Mouse (Mus musculus): Measurements from ENCODE around the gene Itgam. TPM values are rescaled to one million over a fixed set of nuclear protein-coding genes. Genes with fewer than 3 reads are reported as not detected.
A peak's percentile ranks its signal among the peaks of the same experiment; 100 is the strongest.

Gene Itgam
- polyA plus RNA-seq, 2 experiments, result 1.5 to 2.7 TPM

DNA sequence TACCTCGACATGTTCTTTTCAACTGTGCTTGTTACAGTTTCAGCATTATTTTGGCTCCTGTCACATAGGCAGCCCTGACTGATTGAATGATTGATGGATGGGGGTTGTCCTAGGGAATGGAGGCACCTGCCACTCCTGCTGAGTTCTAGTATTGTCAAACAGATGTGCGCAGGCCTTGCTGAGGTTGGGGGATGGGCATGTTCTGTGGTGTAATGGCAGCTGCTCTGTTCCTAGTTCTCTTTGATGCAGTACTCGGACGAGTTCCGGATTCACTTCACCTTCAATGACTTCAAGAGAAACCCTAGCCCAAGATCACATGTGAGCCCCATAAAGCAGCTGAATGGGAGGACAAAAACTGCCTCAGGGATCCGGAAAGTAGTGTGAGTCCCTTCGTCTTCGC lies 17.6 kb downstream of the Itgam start:
- Histone ChIP-seq H3K27ac (no peak overlapping the region), H3K4me2 (ENCODE audit: low read depth) (no peak overlapping the region), H3K4me3 (ENCODE audit: insufficient read depth in 1 of 2, low read depth in 2 of 2, low read length in 2 of 2) (no peak overlapping the region), H3K4me1 (replicated peaks; ENCODE audit: control insufficient read depth in 2 of 2, insufficient read depth in 2 of 2, low read length in 1 of 2) (no peaks in the 10 kb centered on the region), H3K36me3 (replicated peaks; ENCODE audit: control insufficient read depth, insufficient read depth, low read depth) (no peaks in the 10 kb centered on the region), H3K27me3 (ENCODE audit: control insufficient read depth, insufficient read depth, low read length) (no peaks in the 10 kb centered on the region), H3K9me3 (ENCODE audit: control insufficient read depth, low read length) (no peaks in the 10 kb centered on the region), H3K9ac (replicated peaks) (no peak overlapping the region)
- 67% methylated on average over 8 of the region's 8 CpGs for WGBS (ENCODE audit: insufficient replicate concordance)
- no peak for TF ChIP-seq CTCF (IDR thresholded peaks at IDR 0.05; ENCODE audit: low read depth)
- no peak for TF ChIP-seq EP300 (IDR thresholded peaks at IDR 0.05; ENCODE audit: low read depth)
- ATAC-seq (ENCODE audit: insufficient read depth) (no peak), DNase-seq (ENCODE audit: low read depth in 3 of 3, low spot score in 3 of 3) (no peak)

DNA sequence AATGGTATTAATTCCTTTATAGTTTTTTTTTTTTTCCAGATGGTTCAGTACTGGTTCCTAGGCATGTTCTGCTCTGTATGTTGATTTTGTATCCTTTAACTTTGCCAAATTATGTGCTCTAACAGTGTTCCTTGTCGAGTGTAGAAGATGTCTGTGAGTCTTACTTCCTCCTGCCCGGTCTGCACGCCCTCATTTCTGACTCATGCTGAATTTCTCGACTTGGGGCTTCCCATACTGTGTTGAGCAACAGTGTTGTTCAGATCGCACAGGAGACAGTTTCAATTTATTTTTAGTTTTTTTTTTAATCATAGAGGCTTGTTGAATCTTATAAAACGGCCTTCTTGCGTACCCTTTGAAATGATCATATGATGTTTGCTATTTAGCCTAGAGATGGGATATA lies 26.7 kb downstream of the Itgam start:
- Histone ChIP-seq H3K4me2 (ENCODE audit: low read depth) (no peak overlapping the region), H3K9ac (replicated peaks) (no peak overlapping the region), H3K36me3 (replicated peaks; ENCODE audit: control insufficient read depth, insufficient read depth, low read depth) (no peaks in the 10 kb centered on the region), H3K9me3 (ENCODE audit: control insufficient read depth, low read length) (no peaks in the 10 kb centered on the region), H3K4me3 (ENCODE audit: insufficient read depth in 1 of 2, low read depth in 2 of 2, low read length in 2 of 2) (no peak overlapping the region), H3K4me1 (replicated peaks; ENCODE audit: control insufficient read depth in 2 of 2, insufficient read depth in 2 of 2, low read length in 1 of 2) (no peaks in the 10 kb centered on the region), H3K27ac (no peak overlapping the region), H3K27me3 (ENCODE audit: control insufficient read depth, insufficient read depth, low read length) (no peaks in the 10 kb centered on the region)
- 27% methylated on average over 7 of the region's 7 CpGs for WGBS (ENCODE audit: insufficient replicate concordance)
- ATAC-seq (ENCODE audit: insufficient read depth) (no peak), DNase-seq (ENCODE audit: low read depth in 3 of 3, low spot score in 3 of 3) (peak in 1 of 3 experiments; percentile 10)
- TF ChIP-seq EP300 (IDR thresholded peaks at IDR 0.05; ENCODE audit: low read depth) (no peak), CTCF (IDR thresholded peaks at IDR 0.05; ENCODE audit: low read depth) (no peak)

DNA sequence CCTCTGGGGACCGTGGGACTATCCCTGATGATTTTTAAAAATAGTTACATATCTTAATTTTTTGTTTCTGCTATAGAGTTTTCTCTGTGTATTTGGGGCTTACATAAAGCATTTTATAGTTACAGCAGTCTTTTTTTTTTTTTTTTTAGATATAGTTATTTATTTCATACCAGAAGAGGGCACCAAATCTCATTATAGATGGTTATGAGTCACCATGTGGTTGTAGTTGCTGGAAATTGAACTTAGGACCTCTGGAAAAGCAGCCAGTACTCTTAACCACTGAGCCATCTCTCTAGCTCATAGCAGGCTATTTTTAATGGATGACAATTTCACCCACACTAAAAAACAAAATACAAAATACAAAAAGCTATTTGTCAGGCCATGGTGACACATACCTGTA lies 35.7 kb downstream of the Itgam start:
- Histone ChIP-seq H3K4me3 (ENCODE audit: insufficient read depth in 1 of 2, low read depth in 2 of 2, low read length in 2 of 2) (no peak overlapping the region), H3K36me3 (replicated peaks; ENCODE audit: control insufficient read depth, insufficient read depth, low read depth) (no peaks in the 10 kb centered on the region), H3K27ac (no peak overlapping the region), H3K4me2 (ENCODE audit: low read depth) (no peak overlapping the region), H3K9me3 (ENCODE audit: control insufficient read depth, low read length) (no peaks in the 10 kb centered on the region), H3K9ac (replicated peaks) (no peak overlapping the region), H3K27me3 (ENCODE audit: control insufficient read depth, insufficient read depth, low read length) (no peaks in the 10 kb centered on the region), H3K4me1 (replicated peaks; ENCODE audit: control insufficient read depth in 2 of 2, insufficient read depth in 2 of 2, low read length in 1 of 2) (no peaks in the 10 kb centered on the region)
- WGBS (ENCODE audit: insufficient replicate concordance), result 52% methylated on average over 1 of the region's 1 CpGs
- DNase-seq (ENCODE audit: low read depth in 3 of 3, low spot score in 3 of 3) (no peak), ATAC-seq (ENCODE audit: insufficient read depth) (no peak)
- TF ChIP-seq EP300 (IDR thresholded peaks at IDR 0.05; ENCODE audit: low read depth) (no peak), CTCF (IDR thresholded peaks at IDR 0.05; ENCODE audit: low read depth) (no peak)

DNA sequence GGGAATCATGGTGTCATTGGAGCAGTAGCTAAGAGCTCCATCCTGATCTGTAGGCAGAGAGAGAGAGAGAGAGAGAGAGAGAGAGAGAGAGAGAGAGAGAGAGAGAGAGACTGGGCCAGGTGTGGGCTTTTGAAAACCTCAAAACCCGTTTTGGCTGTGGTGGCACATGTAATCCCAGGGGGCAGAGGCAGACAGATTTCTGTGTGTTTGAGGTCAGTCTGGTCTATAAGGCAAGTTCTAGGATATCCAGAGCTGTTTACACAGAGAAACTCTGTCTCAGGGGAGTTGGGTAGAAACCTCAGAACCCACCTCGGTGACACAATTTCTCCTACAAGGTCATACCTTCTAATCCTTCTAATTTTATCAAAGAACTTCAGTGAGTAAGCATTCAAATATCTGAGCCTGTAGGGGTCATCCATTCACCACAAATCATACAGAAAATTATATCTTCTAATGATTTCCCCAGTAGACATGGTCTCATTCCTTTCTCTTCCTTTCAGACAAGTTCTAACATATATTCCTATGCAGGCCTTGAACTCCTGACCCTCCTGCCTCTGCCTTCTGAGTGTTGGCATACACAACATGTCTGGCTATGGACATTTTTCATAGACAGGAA lies 38.4 kb downstream of the Itgam start:
- no peak overlapping the region for H3K4me2 ChIP-seq (ENCODE audit: low read depth)
- no peaks in the 10 kb centered on the region for H3K4me1 ChIP-seq (replicated peaks; ENCODE audit: control insufficient read depth in 2 of 2, insufficient read depth in 2 of 2, low read length in 1 of 2)
- ATAC-seq (ENCODE audit: insufficient read depth) (no peak), DNase-seq (ENCODE audit: low read depth in 3 of 3, low spot score in 3 of 3) (no peak)
- H3K9ac ChIP-seq (replicated peaks), result no peak overlapping the region
- H3K4me3 ChIP-seq (ENCODE audit: insufficient read depth in 1 of 2, low read depth in 2 of 2, low read length in 2 of 2), result no peak overlapping the region
- no peaks in the 10 kb centered on the region for H3K36me3 ChIP-seq (replicated peaks; ENCODE audit: control insufficient read depth, insufficient read depth, low read depth)
- no peaks in the 10 kb centered on the region for H3K27me3 ChIP-seq (ENCODE audit: control insufficient read depth, insufficient read depth, low read length)
- no peak overlapping the region for H3K27ac ChIP-seq
- WGBS (ENCODE audit: insufficient replicate concordance), result 67% methylated on average over 2 of the region's 2 CpGs
- H3K9me3 ChIP-seq (ENCODE audit: control insufficient read depth, low read length), result no peaks in the 10 kb centered on the region
- no peak for TF ChIP-seq CTCF (IDR thresholded peaks at IDR 0.05; ENCODE audit: low read depth)
- TF ChIP-seq EP300 (IDR thresholded peaks at IDR 0.05; ENCODE audit: low read depth), result no peak

DNA sequence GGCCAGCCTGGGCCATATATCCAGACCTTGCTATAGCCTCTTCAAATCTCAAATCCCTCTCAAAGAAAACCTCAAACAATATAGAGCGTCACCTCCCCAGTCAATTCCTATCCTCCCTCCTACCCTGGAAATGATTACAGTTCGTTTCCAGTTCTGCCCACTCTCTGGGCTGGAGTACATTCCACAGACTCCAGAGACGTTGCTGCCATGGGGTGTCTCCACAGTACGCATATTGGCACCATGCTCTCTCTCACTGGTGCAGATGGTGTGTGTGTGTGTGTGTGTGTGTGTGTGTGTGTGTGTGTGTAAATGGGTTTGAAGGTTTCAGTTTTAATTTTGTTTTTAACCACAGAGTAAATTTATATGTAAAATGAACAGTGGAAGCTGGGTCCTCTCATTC lies 42.8 kb downstream of the Itgam start:
- DNase-seq (ENCODE audit: low read depth in 3 of 3, low spot score in 3 of 3) (no peak), ATAC-seq (ENCODE audit: insufficient read depth) (no peak)
- Histone ChIP-seq H3K36me3 (replicated peaks; ENCODE audit: control insufficient read depth, insufficient read depth, low read depth) (no peaks in the 10 kb centered on the region), H3K9me3 (ENCODE audit: control insufficient read depth, low read length) (no peaks in the 10 kb centered on the region), H3K27ac (no peak overlapping the region), H3K9ac (replicated peaks) (no peak overlapping the region), H3K4me2 (ENCODE audit: low read depth) (no peak overlapping the region), H3K4me3 (ENCODE audit: insufficient read depth in 1 of 2, low read depth in 2 of 2, low read length in 2 of 2) (no peak overlapping the region), H3K27me3 (ENCODE audit: control insufficient read depth, insufficient read depth, low read length) (no peaks in the 10 kb centered on the region), H3K4me1 (replicated peaks; ENCODE audit: control insufficient read depth in 2 of 2, insufficient read depth in 2 of 2, low read length in 1 of 2) (no peaks in the 10 kb centered on the region)
- WGBS (ENCODE audit: insufficient replicate concordance), result 53% methylated on average over 4 of the region's 4 CpGs
- TF ChIP-seq CTCF (IDR thresholded peaks at IDR 0.05; ENCODE audit: low read depth), result no peak
- TF ChIP-seq EP300 (IDR thresholded peaks at IDR 0.05; ENCODE audit: low read depth), result no peak

Data from liver, embryonic 14.5 days (tissue).